14 mouse cellular contexts compared by ENCODE assay signal in genomic region chr19:50145919-50146318, GRCm38 (mm10).
DNase-seq lines count a peak whose midpoint lies in the region; ATAC-seq and TF ChIP-seq lines count a peak whose summit lies in the region.
"Had no signal": no experiment of that assay in that cellular context is flagged by ENCODE, and none has a peak within 500 bp of the region (broad histone marks: within the 10 kb centered on the region; RNA-seq: fewer than 3 reads in every experiment).

No protein-coding gene starts in this region.

- ATAC-seq in forebrain, embryonic 14.5 days: no peak
- no peak for ATAC-seq in embryonic facial prominence, embryonic 14.5 days (ENCODE audit: low read depth)
- ATAC-seq: activated CD4-positive, CD25-positive, alpha-beta regulatory T cell, adult 4 months; forebrain, embryonic 15.5 days had no signal

- H3K27me3 ChIP-seq in forebrain, embryonic 14.5 days (replicated peaks; ENCODE audit: control insufficient read depth, insufficient read depth, low read length): no peaks in the 10 kb centered on the region
- H3K27me3 ChIP-seq in forebrain, embryonic 10.5 days (ENCODE audit: poor library complexity, severe bottlenecking): no peaks in the 10 kb centered on the region
- no peaks in the 10 kb centered on the region for H3K27me3 ChIP-seq in embryonic facial prominence, embryonic 14.5 days (replicated peaks; ENCODE audit: control insufficient read depth, insufficient read depth, low read length)
- H3K27me3 ChIP-seq: forebrain, embryonic 15.5 days; hindbrain, embryonic 12.5 days; limb, embryonic 13.5 days had no signal

- DNase-seq in forebrain, embryonic 14.5 days (ENCODE audit: low spot score): peak; percentile 67
- DNase-seq in forebrain, embryonic 10.5 days (ENCODE audit: extremely low spot score, low spot score): no peak
- peak in 1 of 2 experiments; percentile 7 for DNase-seq in layer of hippocampus, adult 2 months (ENCODE audit: low spot score in 2 of 2)
- DNase-seq in layer of hippocampus, adult 9-11 months: no peak
- DNase-seq in ES-CJ7 (ENCODE audit: low read depth, low spot score): peak; percentile 11
- DNase-seq in embryonic facial prominence, embryonic 14.5 days (ENCODE audit: low spot score): peak; percentile 29
- no peak for DNase-seq in urinary bladder, postnatal 10 days (ENCODE audit: low spot score)
- no peak for DNase-seq in heart, adult 8-10 months (ENCODE audit: low spot score)
- DNase-seq: kidney, postnatal 36 days; thymus, adult 2 months had no signal

- H3K36me3 ChIP-seq in forebrain, embryonic 14.5 days (ENCODE audit: control insufficient read depth, insufficient read depth, low read length): no peaks in the 10 kb centered on the region
- H3K36me3 ChIP-seq in forebrain, embryonic 10.5 days (replicated peaks): no peaks in the 10 kb centered on the region
- no peaks in the 10 kb centered on the region for H3K36me3 ChIP-seq in embryonic facial prominence, embryonic 14.5 days (ENCODE audit: control insufficient read depth, insufficient read depth, low read length)
- H3K36me3 ChIP-seq: forebrain, embryonic 15.5 days; hindbrain, embryonic 12.5 days; limb, embryonic 13.5 days had no signal

- no peaks in the 10 kb centered on the region for H3K9me3 ChIP-seq in forebrain, embryonic 14.5 days (replicated peaks; ENCODE audit: control insufficient read depth, low read length)
- no peaks in the 10 kb centered on the region for H3K9me3 ChIP-seq in forebrain, embryonic 10.5 days
- H3K9me3 ChIP-seq in embryonic facial prominence, embryonic 14.5 days (ENCODE audit: control insufficient read depth, low read length): no peaks in the 10 kb centered on the region
- H3K9me3 ChIP-seq: forebrain, embryonic 15.5 days; hindbrain, embryonic 12.5 days; limb, embryonic 13.5 days had no signal

- H3K4me1 ChIP-seq in forebrain, embryonic 14.5 days (ENCODE audit: control insufficient read depth, insufficient read depth, low read length): no peaks in the 10 kb centered on the region; the same call in 1 of the 2 replicates
- H3K4me1 ChIP-seq in forebrain, embryonic 10.5 days: peaks cover 25% of the 10 kb centered on the region
- H3K4me1 ChIP-seq in embryonic facial prominence, embryonic 14.5 days (ENCODE audit: control insufficient read depth, insufficient read depth, low read length): no peaks in the 10 kb centered on the region

- no peak overlapping the region for H3K27ac ChIP-seq in forebrain, embryonic 14.5 days (ENCODE audit: low read depth, low read length)
- no peak overlapping the region for H3K27ac ChIP-seq in forebrain, embryonic 10.5 days
- H3K27ac ChIP-seq in layer of hippocampus, adult 2 months: no peak overlapping the region
- H3K27ac ChIP-seq in embryonic facial prominence, embryonic 14.5 days (replicated peaks; ENCODE audit: low read depth, low read length): no peak overlapping the region
- H3K27ac ChIP-seq: forebrain, embryonic 15.5 days; hindbrain, embryonic 12.5 days; limb, embryonic 13.5 days had no signal

- 18% methylated on average over 3 of the region's 3 CpGs for WGBS in forebrain, embryonic 14.5 days
- 35% methylated on average over 3 of the region's 3 CpGs for WGBS in forebrain, embryonic 10.5 days
- 22% methylated on average over 3 of the region's 3 CpGs for WGBS in embryonic facial prominence, embryonic 14.5 days

- no peak overlapping the region for H3K4me3 ChIP-seq in forebrain, embryonic 14.5 days (ENCODE audit: low read depth, low read length)
- H3K4me3 ChIP-seq in forebrain, embryonic 10.5 days: no peak overlapping the region
- no peak overlapping the region for H3K4me3 ChIP-seq in layer of hippocampus, adult 2 months
- no peak overlapping the region for H3K4me3 ChIP-seq in embryonic facial prominence, embryonic 14.5 days (ENCODE audit: low read depth, low read length)
- H3K4me3 ChIP-seq: forebrain, embryonic 15.5 days; hindbrain, embryonic 12.5 days; limb, embryonic 13.5 days had no signal

- H3K9ac ChIP-seq in forebrain, embryonic 14.5 days (ENCODE audit: low read length): no peak overlapping the region
- no peak overlapping the region for H3K9ac ChIP-seq in embryonic facial prominence, embryonic 14.5 days (ENCODE audit: low read depth, low read length)
- H3K9ac ChIP-seq: forebrain, embryonic 15.5 days; hindbrain, embryonic 12.5 days; limb, embryonic 13.5 days had no signal

- peak; percentile 71 for TF ChIP-seq CTCF in layer of hippocampus, adult 2 months (conservative IDR thresholded peaks at IDR 0.05)

- no peak overlapping the region for H3K4me2 ChIP-seq in forebrain, embryonic 14.5 days (ENCODE audit: low read length)
- no peak overlapping the region for H3K4me2 ChIP-seq in embryonic facial prominence, embryonic 14.5 days (ENCODE audit: low read depth, low read length)
- H3K4me2 ChIP-seq: forebrain, embryonic 15.5 days; hindbrain, embryonic 12.5 days; limb, embryonic 13.5 days had no signal

Comparison
In these comparisons a context has a peak if more than half of its experiments do, and no peak if none do; other contexts are left out.
1. DNase-seq: peak in forebrain, embryonic 14.5 days (single experiment), ES-CJ7 (single experiment) and embryonic facial prominence, embryonic 14.5 days (single experiment); none in forebrain, embryonic 10.5 days (single experiment), layer of hippocampus, adult 9-11 months (single experiment), urinary bladder, postnatal 10 days (single experiment) and heart, adult 8-10 months (single experiment).